Mouse (Mus musculus) CD8-positive naive resting alpha-beta T cell, adult 2 months (primary cell): Measurements from ENCODE around the gene Gm3336.

Source experiments
- DNase-seq, 2 experiments: peaks; one replicate each; pipeline ENCODE4 v3.0.0; 2022; ENCODE audit warnings: low read depth in 2 of 2, low spot score in 2 of 2

Gene Gm3336

GRCm38 (mm10) chr8:70695318-70696018, 22.9 kb upstream of the Gm3336 start:
- peak; percentile 41 to 44 for DNase-seq

DNA sequence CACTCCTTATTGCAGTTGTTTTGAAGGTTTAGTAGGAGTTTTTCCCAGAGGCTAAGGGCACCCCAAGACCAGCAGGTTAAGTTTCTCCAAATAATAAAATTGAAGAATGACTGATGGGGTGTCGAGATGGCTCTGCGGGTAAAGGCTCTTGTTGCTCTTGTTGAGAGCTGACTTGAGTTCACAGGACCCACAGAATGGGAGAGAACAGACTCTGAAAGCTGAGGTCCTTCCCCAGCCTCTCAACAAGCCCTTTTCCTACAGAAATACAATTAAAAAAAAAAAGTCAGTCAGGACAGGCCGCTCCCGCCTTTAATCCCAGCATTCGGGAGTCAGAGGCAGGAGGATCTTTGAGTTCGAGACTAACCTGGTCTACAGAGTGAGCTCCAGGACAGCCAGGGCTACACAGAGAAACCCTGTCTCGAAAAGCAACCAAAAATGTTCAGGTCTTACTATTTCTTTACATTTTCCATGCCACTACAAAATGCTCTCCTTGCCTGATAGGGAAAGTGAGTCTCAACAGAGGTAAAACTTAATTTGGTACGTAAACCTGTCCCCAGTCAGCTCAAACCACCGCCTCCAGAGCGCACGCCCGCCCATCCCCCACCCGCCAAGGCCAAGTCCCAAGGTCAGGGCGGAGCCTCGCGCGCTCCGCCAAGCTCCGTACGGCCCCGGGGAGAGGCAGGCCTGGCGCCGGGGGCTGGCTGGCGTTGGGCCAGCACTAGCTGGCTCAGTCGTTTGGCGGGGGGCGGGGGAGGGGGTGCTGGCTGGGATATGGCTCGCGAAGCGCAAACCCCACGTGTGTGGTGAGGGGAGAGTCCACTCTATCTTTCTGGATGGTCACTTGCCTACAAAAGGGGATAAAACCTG, 22.1 kb upstream of the Gm3336 start:
- peak in 1 of 2 experiments; percentile 44 for DNase-seq

DNA sequence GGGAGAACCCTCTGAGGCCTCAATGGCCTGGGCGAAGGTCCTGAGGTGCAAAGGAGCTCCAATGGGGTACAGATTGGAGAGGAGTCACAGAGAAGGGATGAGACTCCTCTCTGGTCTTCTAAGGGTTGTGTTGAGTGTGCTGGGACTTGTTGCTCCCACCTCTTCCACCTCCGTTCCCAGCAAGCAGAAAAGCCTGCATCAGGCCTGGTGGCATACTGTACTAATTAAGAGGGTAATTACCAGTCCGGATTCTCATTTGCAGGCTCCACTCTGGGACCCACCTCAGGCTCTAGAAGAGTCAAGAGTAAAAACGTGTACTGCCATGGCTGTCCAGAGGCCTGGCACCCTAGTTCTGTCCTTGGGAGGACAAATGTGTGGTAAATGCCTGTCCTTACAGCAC, 21.4 kb upstream of the Gm3336 start:
- DNase-seq, result no peak

DNA sequence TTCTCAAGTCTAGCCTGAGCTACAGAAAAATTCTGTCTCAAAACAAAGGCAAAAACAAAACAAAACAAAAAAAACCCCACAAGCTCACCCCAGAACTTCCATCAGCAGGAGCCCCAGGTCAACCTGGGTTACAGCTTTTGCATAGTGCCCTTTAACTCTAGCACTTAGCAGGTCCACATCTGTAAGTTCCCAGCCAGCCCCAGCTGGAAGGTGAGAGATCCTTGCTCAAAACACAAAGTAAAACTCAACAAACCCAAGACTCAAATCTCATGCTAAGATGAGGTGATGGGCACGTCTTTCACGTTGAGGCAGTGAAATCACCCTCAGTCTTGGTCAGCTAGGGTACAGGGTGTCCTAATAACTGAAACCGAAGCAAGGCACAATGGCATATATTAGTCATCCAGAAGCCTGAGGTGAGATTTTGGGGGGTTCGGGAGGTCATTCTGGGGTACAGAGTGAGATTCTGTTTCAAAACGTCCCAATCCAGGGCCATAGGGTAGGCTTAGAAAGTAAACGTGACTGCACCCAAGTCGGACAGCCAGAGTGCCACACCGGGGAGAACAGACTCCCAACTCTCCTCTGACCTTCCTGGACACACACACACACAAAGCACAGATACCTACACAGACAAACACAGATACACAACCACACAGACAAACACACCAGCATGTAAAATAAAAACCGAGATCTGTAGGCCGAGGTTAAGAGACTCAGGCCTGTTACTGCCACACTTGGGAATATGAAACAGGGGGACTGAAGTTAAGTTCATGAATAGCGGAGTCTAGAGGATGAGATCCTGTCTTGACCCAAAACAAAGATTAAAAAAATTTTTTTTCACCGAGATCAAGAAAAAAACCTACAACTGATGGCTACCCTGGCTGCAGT, 20.7 kb upstream of the Gm3336 start:
- no peak for DNase-seq

DNA sequence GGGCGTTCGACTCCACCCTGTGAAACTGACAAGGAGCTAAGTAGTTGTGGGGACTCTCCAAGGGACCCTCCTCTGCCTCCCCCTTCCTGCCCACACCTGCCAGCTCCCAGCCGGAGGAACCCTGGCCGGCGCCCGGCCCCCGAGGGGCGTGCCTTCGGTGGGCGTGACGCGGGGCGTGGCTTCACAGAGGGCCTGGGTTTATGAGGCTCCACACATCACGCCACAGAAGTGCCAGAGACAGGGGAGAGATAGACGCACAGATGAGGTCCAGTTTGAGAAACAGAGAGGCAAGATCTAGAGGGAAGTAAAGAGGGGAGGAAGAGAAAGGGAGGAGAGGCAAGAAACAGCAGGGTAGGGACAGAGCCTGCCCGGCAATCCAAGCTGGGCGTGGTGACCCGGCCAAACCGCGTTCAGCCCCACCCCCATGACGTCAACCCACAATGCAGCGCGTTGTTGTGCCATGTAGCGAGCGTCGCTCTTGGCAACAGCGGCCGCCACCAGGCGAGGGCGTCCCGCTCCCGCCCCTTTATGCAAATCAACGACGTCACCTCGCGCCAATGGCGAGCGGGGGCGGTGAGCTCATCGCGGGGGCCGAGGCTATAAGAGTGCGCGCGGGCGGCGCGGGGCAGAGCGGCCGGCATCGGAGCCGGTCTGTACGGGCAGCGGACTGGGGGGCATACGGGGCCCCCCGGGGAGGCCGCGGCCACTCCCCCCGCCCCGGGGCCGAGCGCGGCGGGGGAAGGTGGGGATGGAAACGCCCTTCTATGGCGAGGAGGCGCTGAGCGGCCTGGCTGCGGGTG, 19.8 kb upstream of the Gm3336 start, which contains the start of gene Jund:
Gene Jund, plus strand, starts transcription at position 640 of the 800 bp plus-strand sequence.
- DNase-seq, result peak; percentile 100

DNA sequence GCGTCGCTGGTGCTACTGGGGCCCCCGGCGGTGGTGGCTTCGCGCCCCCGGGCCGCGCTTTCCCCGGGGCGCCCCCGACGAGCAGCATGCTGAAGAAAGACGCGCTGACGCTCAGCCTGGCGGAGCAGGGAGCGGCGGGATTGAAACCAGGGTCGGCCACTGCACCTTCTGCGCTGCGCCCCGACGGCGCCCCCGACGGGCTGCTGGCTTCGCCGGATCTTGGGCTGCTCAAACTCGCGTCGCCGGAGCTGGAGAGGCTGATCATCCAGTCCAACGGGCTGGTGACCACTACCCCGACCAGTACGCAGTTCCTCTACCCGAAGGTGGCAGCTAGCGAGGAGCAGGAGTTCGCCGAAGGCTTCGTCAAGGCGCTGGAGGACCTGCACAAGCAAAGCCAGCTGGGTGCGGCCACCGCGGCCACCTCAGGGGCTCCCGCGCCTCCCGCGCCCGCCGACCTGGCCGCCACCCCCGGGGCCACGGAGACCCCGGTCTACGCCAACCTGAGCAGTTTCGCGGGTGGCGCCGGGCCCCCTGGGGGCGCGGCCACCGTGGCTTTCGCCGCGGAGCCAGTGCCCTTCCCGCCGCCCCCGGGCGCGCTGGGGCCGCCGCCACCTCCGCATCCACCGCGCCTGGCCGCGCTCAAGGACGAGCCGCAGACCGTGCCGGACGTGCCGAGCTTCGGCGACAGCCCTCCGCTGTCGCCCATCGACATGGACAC, 19.1 kb upstream of the Gm3336 start:
- DNase-seq, result no peak

DNA sequence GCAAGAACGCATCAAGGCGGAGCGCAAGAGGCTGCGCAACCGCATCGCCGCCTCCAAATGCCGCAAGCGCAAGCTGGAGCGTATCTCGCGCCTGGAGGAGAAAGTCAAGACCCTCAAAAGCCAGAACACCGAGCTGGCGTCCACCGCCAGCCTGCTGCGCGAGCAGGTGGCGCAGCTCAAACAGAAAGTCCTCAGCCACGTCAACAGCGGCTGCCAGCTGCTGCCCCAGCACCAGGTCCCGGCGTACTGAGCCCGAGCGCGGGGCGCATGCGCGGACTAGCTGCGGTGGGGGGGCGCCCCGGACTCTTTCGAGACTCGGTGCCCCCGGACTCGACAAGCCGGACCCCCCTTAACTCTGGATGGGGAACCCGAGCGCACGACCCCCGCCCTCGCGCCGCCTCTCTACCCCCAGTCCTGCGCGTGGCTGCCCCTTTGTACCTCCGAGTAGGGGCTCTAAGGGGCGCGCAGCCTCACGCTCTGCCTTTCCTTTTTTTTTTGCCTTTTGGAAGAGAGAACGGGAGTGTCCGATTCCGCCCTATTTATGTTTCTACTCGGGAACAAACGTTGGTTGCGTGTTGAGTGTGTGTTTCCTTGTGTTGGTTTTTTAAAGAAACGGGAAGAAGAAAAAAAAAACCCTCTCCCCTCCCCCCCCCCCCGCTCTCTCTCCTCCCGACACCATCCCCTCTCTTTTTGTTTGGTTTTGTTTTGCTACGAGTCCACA, 18.3 kb upstream of the Gm3336 start:
- peak; percentile 71 to 73 for DNase-seq

- peak; percentile 72 to 80 for DNase-seq
These were observed 17.8 kb upstream of the Gm3336 start for GRCm38 (mm10) chr8:70700555-70700922.

GRCm38 (mm10) chr8:70701048-70701981, 17.0 kb upstream of the Gm3336 start:
- DNase-seq, result peak in 1 of 2 experiments; percentile 33

DNA sequence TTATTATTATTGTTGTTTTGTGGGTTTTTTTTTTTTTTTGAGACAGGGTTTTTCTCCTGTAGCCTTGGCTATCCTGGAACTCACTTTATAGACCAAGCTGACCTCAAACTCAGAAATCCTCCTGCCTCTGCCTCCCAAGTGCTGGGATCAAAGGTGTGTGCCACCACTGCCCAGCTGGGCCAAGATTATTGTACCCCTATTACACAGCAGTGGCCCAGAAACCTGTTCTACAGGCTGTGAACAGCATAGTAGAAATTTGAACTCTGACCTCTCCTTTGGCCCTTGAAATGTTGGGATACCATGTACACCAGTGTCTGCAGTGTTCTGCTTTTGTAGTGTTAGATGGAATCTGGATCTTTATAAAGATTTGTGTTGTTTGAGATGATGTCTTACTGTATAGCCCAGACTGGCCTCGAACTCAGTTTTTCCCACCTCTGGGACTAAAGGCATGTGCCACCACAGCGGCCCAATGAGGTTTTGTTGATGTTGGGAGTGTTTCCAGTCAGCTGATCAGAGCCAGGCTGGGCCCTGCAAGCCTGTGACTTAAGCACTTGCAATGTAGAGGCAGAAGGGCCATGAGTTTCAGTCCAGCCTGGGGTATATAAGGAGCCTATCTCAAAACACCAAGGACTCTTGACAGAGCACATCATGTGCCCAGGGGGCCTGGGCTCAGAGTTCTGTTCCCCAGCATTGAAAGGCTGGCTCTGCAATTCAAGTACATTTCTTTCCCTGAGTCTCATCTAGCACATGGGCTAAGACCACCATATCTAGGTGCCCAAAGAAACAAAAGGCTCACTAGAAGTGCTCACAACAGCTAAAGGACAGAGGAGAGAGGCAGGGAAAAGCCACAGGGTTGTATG, 16.1 kb upstream of the Gm3336 start:
- DNase-seq, result no peak

GRCm38 (mm10) chr8:70702842-70703182, 15.5 kb upstream of the Gm3336 start:
- no peak for DNase-seq

DNA sequence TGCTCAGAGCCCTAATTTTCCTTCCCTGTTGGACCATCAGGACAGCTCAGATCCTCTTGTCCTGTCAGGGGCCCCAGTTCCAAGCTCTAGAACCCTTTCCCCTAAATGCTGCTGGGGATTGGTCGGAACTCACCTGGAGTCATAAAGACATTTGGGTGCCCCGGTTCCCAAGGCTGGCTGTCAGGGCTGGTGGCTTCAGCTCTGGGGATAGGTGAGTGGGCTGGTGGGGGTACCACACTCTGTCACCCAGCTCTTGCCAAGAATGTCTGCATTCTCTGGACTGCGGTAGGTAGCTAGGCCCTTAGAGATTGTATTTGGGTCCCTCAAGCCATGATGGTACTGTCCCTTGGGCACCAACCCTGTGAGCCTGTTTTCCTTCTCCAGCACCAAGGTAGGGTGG, 15.1 kb upstream of the Gm3336 start, which contains the start of gene Iqcn:
Gene Iqcn, plus strand, starts transcription at position 171 of the 400 bp plus-strand sequence.
- DNase-seq, result no peak

DNA sequence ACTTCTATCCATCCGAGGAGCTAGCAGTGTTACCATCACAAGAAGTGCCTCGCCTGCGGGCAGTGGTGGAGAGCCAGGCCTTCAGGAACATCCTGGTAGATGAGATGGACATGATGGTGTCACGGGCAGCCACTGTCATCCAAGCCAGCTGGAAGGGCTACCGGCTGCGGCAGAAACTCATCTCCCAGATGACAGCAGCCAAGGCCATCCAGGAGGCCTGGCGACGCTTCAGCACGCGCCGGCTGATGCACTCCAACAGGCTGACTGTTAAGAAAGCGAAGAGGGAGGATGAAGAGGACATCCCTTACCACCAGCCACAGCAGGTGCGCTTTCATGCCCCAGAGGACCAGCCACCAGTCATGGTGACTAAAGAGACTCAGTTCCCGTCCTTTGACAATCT, 10.1 kb upstream of the Gm3336 start:
- no peak for DNase-seq

DNA sequence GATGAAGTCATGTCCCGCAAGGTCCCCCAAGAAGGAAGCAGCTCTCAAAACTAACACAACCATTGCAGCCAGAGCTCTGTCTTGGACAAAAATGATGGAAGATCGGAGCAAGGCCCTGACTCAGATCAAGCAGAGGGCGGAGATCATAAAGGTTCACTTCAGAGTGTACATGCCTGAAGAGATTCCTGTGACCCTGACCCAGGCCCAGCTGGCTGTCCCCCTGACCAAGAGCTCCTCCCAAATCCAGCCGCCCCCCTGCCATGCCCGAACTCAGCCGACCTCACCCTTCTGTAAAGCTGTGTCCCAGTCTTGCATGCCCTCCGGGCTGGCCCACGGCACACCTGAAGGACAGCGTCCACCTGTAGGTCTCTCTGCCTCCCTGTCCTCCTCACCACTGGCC, 8.5 kb upstream of the Gm3336 start:
- DNase-seq, result no peak

DNA sequence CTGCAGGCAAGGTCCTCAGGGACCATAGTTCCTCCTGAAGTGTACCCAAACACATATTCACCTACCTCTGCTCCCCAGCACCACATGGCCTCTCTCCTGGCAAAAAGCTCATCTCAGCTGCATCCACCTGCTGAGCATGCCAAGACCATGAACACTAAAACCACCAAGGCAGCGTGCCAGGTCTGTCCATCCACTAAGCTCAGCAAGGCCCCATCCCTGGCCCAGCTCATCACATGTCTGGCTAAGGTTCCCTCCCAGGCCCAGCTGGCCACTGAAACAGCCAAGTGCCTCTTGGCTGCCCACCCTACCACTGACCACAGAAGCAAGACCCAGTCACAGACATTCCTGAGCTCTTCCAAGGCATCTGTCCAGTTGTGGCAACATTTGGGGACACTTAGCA, 8.0 kb upstream of the Gm3336 start:
- DNase-seq, result no peak

DNA sequence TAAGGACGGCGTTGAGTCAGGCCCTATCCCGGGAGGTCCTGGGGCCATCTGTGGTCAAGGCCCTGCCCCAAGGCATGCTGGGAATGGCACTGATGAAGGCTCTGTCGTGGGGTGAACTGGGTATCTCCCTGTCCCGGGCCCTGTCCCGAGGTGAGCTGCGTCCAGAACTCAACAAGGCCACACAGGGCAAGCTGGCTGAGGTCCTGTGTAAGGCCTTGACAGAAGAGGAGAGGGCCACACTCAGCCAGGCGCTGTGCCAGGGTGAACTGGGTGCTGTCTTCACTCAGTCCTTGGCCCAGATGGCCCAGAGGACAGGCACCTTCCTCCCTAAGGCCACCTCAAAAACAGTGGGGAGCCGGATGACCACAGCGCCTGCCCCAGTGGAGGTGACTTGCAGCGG, 7.3 kb upstream of the Gm3336 start:
- no peak for DNase-seq

- DNase-seq, result no peak
These were observed 4.4 kb upstream of the Gm3336 start for GRCm38 (mm10) chr8:70713991-70714390.
